Mouse (Mus musculus) embryonic facial prominence, embryonic 13.5 days (tissue): Measurements from ENCODE around the gene Bckdha. TPM values are rescaled to one million over a fixed set of nuclear protein-coding genes. Genes with fewer than 3 reads are reported as not detected.

Experiments used
- ATAC-seq: fragments of 200-750 bp; cut with Nextera tagmentation; 2 replicates; pipeline ENCODE4 v1.8.0; 2017; ENCODE audit warnings: low read depth; ENCODE audit not compliant: insufficient number of reproducible peaks, insufficient read depth, low FRiP score, low TSS enrichment
- H3K27ac ChIP-seq: fragments of 300-500 bp; sonication (generic); 2 replicates; pipeline ENCODE4 v1.5.1; 2015; ENCODE audit warnings: moderate library complexity, mild to moderate bottlenecking, inconsistent platforms
- H3K27me3 ChIP-seq: fragments of 300-500 bp; sonication (generic); 2 replicates; pipeline ENCODE4 v1.6.1; 2015; ENCODE audit warnings: mild to moderate bottlenecking, inconsistent platforms
- H3K36me3 ChIP-seq: fragments of 300-500 bp; sonication (generic); 2 replicates; pipeline ENCODE4 v1.6.1; 2015; ENCODE audit warnings: mild to moderate bottlenecking, inconsistent platforms
- H3K4me1 ChIP-seq: fragments of 300-500 bp; sonication (generic); 2 replicates; pipeline ENCODE4 v1.6.1; 2015; ENCODE audit warnings: inconsistent platforms
- H3K4me2 ChIP-seq: fragments of 300-500 bp; sonication (generic); 2 replicates; pipeline ENCODE4 v1.6.1; 2015; ENCODE audit warnings: moderate library complexity, mild to moderate bottlenecking, inconsistent platforms
- H3K4me3 ChIP-seq: fragments of 300-500 bp; sonication (generic); 2 replicates; pipeline ENCODE4 v1.5.1; 2015; ENCODE audit warnings: mild to moderate bottlenecking, inconsistent platforms
- H3K9ac ChIP-seq: fragments of 300-500 bp; sonication (generic); 2 replicates; pipeline ENCODE4 v1.6.1; 2015; ENCODE audit warnings: mild to moderate bottlenecking, inconsistent platforms
- H3K9me3 ChIP-seq: fragments of 300-500 bp; sonication (generic); 2 replicates; pipeline ENCODE4 v1.6.1; 2016; ENCODE audit warnings: inconsistent platforms
- WGBS: fragments of 180-500 bp; shearing (Covaris S2); methylation state at CpG from one replicate; pipeline ENCODE4 v1.1.7; 2015; ENCODE audit warnings: mixed read lengths; 5-methylcytosine and 5-hydroxymethylcytosine counted together
- polyA plus RNA-seq: library from polyadenylated mRNA; unstranded; fragments of >200 nt; fragmentation: Nextera tagmentation; extraction: Ambion mirVana; gene quantifications from 2 replicates; pipeline ENCODE4 v1.2.1, GENCODE M21; 2015

The Bckdha gene
- polyA plus RNA-seq, 1 experiment from 2014 or later = 60.6 TPM

GRCm38 (mm10) chr7:25690051-25690450 lies 31.3 kb upstream of the Bckdha start:
- WGBS = 44% methylated on average over 5 of the region's 5 CpGs
- Histone ChIP-seq H3K27ac (no peak overlapping the region), H3K4me3 (peak overlapping the region; percentile 65), H3K9me3 (no peaks in the 10 kb centered on the region), H3K9ac (no peak overlapping the region), H3K4me1 (peaks cover 37% of the 10 kb centered on the region), H3K4me2 (peak overlapping the region; percentile 88), H3K36me3 (peaks cover 17% of the 10 kb centered on the region), H3K27me3 (peaks cover 55% of the 10 kb centered on the region)
- ATAC-seq = no peak

DNA sequence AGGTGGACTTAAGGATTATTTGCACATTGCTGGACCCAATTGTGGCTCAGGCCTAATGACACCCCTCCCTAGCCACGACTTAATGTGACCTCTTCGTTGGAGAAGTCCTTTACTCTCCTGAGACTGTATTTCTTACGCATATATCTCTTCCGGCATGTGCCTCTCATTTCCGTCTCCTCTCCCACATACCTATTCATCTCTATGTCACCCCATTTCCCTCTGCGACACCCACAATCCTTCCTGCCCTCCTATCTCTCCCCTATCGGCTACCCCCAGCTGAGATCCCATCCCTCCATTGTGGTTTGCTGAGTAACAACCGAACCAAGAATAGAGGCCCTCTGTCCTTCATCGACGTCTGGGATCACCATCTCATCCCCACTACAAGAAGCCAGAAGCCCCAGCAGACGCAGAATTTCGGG lies 30.8 kb upstream of the Bckdha start:
- H3K27me3 ChIP-seq = peaks cover 55% of the 10 kb centered on the region
- H3K4me1 ChIP-seq = peaks cover 37% of the 10 kb centered on the region
- peak overlapping the region; percentile 88 for H3K4me2 ChIP-seq
- no peak overlapping the region for H3K27ac ChIP-seq
- H3K4me3 ChIP-seq = peak overlapping the region; percentile 65
- WGBS = 11% methylated on average over 12 of the region's 12 CpGs
- peaks cover 17% of the 10 kb centered on the region for H3K36me3 ChIP-seq
- no peak for ATAC-seq
- H3K9me3 ChIP-seq = no peaks in the 10 kb centered on the region
- H3K9ac ChIP-seq = 0 out of 2 replicates have a peak overlapping the region, but pooled peaks have one; percentile 80

DNA sequence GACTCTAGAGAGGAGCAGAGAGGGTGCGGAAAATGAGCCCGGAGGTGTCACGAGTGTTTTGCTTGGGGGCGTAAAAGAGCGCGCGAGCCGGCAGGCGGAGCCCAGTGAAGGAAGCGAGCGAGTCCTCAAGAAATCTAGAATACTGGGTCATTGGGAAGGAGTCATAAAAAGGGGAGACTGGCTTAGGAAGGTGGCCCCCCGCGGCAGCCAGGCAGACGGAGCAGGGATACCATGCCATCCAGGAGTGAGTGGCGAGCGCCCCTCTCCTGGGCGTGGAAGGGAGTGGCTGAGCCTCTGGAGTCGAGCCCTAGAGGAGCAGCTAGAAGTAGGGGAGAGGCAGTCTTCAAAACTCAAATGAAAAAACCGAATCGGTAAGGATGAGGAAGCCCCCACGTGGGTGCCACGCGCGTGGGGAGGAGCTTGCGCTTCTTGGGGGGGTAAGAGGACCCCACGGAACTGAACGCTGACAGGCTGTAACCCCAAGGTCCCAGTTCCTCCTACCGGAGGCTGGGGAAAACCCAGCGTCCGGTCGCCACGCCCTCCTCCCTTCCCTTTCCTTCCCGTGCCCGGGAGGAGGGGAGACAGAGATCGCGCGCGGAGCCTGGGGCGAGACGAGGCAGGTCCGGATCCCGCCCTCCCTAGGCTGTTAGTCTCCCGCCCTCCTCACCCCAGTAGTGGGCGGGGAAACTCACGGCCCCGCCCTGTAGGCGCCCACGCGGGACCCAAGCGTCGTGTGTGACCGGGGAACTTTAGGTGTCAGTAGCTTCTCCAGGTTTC lies 30.2 kb upstream of the Bckdha start:
- H3K4me3 ChIP-seq = peak overlapping the region; percentile 65
- no peak for ATAC-seq
- H3K4me2 ChIP-seq = peak overlapping the region; percentile 88
- peak overlapping the region; percentile 80 for H3K9ac ChIP-seq
- peaks cover 39% of the 10 kb centered on the region for H3K4me1 ChIP-seq
- H3K9me3 ChIP-seq = no peaks in the 10 kb centered on the region
- WGBS = under 1% methylated on average over 50 of the region's 52 CpGs
- H3K27ac ChIP-seq = no peak overlapping the region
- H3K36me3 ChIP-seq = peaks cover 14% of the 10 kb centered on the region
- H3K27me3 ChIP-seq = peaks cover 55% of the 10 kb centered on the region

DNA sequence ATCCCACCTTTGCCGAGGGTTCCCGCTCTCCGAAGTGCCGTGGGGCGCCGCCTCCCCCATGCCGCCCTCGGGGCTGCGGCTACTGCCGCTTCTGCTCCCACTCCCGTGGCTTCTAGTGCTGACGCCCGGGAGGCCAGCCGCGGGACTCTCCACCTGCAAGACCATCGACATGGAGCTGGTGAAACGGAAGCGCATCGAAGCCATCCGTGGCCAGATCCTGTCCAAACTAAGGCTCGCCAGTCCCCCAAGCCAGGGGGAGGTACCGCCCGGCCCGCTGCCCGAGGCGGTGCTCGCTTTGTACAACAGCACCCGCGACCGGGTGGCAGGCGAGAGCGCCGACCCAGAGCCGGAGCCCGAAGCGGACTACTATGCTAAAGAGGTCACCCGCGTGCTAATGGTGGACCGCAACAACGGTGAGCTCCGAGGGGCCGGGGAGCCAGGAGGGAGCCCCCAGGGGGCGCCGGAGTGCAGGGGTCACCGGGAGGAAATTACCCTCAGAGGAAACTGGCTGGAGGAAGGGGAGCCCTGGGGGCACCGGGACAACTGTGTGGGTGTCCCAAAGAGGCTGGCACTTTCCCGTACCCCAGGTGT lies 29.1 kb upstream of the Bckdha start:
- no peak overlapping the region for H3K27ac ChIP-seq
- no peak for ATAC-seq
- H3K4me2 ChIP-seq = peak overlapping the region; percentile 88
- H3K9me3 ChIP-seq = no peaks in the 10 kb centered on the region
- peaks cover 14% of the 10 kb centered on the region for H3K36me3 ChIP-seq
- peak overlapping the region; percentile 80 for H3K9ac ChIP-seq
- H3K4me3 ChIP-seq = peak overlapping the region; percentile 65
- WGBS = under 1% methylated on average over 47 of the region's 47 CpGs
- peaks cover 55% of the 10 kb centered on the region for H3K27me3 ChIP-seq
- peaks cover 41% of the 10 kb centered on the region for H3K4me1 ChIP-seq

- H3K27me3 ChIP-seq = peaks cover 55% of the 10 kb centered on the region
- peak; percentile 34 for ATAC-seq
- peak within 1 kb of the TSS; percentile 88 for H3K4me2 ChIP-seq
Measured at GRCm38 (mm10) chr7:25686680-25687531, 28.1 kb upstream of the Bckdha start, which contains the start of gene Tgfb1. Gene Tgfb1, plus strand, starts transcription at chr7:25687002.

DNA sequence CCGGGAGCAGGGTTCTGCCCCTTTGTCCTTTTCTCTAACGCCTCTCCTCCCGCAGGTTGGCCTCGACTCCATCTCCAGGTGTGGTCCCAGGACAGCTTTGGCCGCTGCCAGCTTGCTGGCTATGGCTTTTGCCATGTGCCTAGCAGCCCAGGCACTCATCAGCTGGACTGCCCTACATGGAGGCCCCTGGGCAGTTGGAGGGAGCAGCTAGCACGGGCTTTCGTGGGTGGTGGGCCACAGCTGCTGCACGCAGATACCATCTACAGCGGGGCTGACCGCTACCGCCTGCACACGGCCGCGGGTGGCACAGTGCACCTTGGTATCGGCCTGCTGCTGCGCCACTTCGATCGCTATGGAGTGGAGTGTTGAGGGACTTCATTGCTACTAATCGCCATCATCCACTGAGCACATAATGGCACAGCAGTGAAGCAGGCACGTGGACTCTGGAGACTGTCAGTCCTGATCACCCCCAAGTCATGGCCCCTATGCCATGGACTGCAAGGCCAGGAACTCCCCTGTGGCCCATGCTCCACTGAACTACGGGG lies 27.2 kb upstream of the Bckdha start:
- Histone ChIP-seq H3K9me3 (no peaks in the 10 kb centered on the region), H3K4me2 (peak overlapping the region; percentile 88), H3K36me3 (peaks cover 6% of the 10 kb centered on the region; the same call in 1 of the 2 replicates), H3K27ac (peak overlapping the region; percentile 85; the same call in 1 of the 2 replicates), H3K27me3 (peaks cover 50% of the 10 kb centered on the region), H3K9ac (no peak overlapping the region), H3K4me1 (peaks cover 46% of the 10 kb centered on the region), H3K4me3 (peak overlapping the region; percentile 65)
- ATAC-seq = no peak
- WGBS = 67% methylated on average over 21 of the region's 21 CpGs

More at GRCm38 (mm10) chr7:25686680-25687531, 28.1 kb upstream of the Bckdha start, which contains the start of gene Tgfb1:
- Histone ChIP-seq H3K9me3 (no peaks in the 10 kb centered on the region), H3K27ac (peak within 1 kb of the TSS; percentile 85), H3K4me1 (peaks cover 41% of the 10 kb centered on the region), H3K4me3 (peak within 1 kb of the TSS; percentile 65), H3K9ac (peak within 1 kb of the TSS; percentile 80), H3K36me3 (peaks cover 8% of the 10 kb centered on the region; the same call in 1 of the 2 replicates)
- under 1% methylated on average over 59 of the region's 69 CpGs for WGBS

DNA sequence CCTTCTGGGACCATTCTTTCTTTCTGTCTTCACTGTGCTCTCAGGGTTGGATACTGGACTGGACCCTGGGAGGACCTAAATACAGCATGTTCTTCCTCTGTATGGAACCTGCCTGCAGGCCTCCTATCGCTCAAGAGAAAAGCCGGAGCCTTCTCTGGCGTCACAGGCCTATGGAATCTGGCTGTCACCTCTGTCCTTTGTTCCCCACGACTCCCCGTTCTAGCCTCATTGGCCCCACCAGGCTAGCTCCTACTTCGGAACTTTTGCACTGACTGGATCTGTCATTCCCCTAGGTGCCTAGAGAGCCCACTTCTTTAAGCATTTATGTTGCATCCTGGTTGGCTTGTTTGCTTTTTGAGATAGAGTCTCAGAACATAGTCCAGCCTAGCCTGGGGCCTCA lies 25.9 kb upstream of the Bckdha start:
- H3K9ac ChIP-seq = no peak overlapping the region
- WGBS = 80% methylated on average over 6 of the region's 6 CpGs
- H3K27me3 ChIP-seq = peaks cover 40% of the 10 kb centered on the region
- H3K27ac ChIP-seq = peak overlapping the region; percentile 35
- no peak for ATAC-seq
- peaks cover 53% of the 10 kb centered on the region for H3K4me1 ChIP-seq
- H3K36me3 ChIP-seq = peaks cover 6% of the 10 kb centered on the region; the same call in 1 of the 2 replicates
- no peaks in the 10 kb centered on the region for H3K9me3 ChIP-seq
- H3K4me3 ChIP-seq = no peak overlapping the region
- H3K4me2 ChIP-seq = no peak overlapping the region

DNA sequence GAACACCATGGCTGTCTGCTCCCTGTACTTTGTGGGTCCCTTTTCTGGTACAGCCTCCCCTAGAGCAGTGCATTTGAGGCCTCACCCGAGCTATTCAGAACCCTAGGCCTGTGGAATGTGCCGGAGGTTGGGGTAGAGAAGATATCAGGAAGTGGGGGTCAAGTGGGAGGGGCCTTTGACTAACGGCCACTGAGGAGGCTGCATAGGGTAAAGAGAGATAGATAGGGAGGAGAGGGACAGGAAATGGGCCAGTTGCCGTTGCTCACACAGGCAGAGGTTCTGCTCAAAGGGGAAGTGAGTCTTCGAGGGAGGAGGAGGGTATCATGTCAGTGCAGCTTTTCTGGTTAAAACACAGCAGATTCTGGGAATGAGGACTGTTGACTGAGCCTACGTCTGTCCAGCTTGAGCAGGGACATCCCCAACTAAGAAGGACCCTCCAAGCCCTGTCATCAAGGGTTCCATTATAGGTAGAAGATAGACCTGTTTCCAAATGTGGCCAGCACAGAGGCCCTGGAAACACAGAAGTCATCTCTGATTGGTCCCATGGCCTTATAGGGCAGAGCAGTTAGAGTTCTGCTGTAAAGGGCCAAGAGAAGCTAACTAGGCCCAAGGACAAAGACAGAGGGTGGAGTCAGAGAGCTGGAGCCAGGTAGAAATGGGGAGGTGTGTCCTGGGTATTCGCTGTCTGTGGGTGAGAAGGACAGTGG lies 24.8 kb upstream of the Bckdha start:
- no peak for ATAC-seq
- Histone ChIP-seq H3K9ac (no peak overlapping the region), H3K4me2 (no peak overlapping the region), H3K27ac (no peak overlapping the region), H3K9me3 (no peaks in the 10 kb centered on the region), H3K36me3 (peaks cover 6% of the 10 kb centered on the region; the same call in 1 of the 2 replicates), H3K4me3 (no peak overlapping the region), H3K27me3 (peaks cover 38% of the 10 kb centered on the region), H3K4me1 (peaks cover 44% of the 10 kb centered on the region)
- 66% methylated on average over 7 of the region's 7 CpGs for WGBS

DNA sequence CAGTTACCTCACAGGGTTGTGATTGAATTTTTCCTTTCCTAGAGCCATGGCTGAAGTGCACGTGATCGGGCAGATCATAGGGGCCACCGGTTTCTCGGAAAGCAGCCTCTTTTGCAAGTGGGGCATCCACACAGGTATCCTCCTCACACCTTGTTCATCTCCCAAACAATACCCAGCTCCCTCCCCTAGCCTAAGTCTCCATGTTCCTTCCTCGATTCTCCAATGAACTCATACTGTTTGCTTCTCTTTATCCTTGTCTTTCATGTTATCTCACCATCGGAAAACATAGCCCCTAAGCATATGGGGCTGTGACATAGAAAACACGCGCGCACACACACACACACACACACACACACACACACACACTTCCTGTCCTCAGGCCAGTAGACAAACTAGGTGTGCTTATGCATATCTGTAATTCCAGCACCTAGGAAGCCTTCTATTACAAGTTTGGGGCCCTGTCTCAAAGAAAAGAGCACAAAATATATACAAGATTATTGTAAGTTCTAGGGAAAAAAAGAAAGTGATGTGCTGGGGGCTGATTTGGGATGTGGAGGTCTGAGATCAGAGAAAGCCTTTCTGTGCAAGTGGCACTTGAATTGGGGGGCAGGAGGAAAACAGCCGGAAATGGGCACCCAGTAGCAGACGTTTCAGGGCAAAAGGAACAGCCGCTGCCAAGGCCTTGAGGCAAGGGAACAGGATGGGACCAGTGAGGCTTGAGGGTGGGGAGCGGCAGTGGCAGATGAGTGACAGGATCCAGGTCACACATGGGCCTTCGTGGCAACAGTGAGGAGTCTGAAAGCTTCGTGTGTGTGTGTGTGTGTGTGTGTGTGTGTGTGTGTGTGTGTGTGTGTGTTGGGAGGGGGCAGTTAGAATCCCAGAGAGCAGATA lies 22.8 kb upstream of the Bckdha start:
- Histone ChIP-seq H3K9ac (peak overlapping the region; percentile 73; the same call in 1 of the 2 replicates), H3K9me3 (no peaks in the 10 kb centered on the region), H3K27ac (no peak overlapping the region), H3K36me3 (peaks cover 6% of the 10 kb centered on the region; the same call in 1 of the 2 replicates), H3K4me3 (peak overlapping the region; percentile 64), H3K27me3 (peaks cover 30% of the 10 kb centered on the region), H3K4me2 (peak overlapping the region; percentile 71), H3K4me1 (peaks cover 31% of the 10 kb centered on the region)
- 57% methylated on average over 14 of the region's 15 CpGs for WGBS
- ATAC-seq = no peak; the same call in 1 of the 2 replicates
